ENCODE assay signal across 19 mouse cellular contexts in genomic region chr5:135909646-135910045, GRCm38 (mm10). TPM values are rescaled to one million over a fixed set of nuclear protein-coding genes. Genes with fewer than 3 reads are reported as not detected.
DNase-seq lines count a peak whose midpoint lies in the region; ATAC-seq and TF ChIP-seq lines count a peak whose summit lies in the region.
"Had no signal": no experiment of that assay in that cellular context is flagged by ENCODE, and none has a peak within 500 bp of the region (broad histone marks: within the 10 kb centered on the region; RNA-seq: fewer than 3 reads in every experiment).

No protein-coding gene starts in this region.

- H3K79me2 ChIP-seq in myocyte (ENCODE audit: control insufficient read depth, insufficient read depth), result peaks cover 79% of the 10 kb centered on the region

- H3K4me2 ChIP-seq in midbrain, embryonic 16.5 days (ENCODE audit: low read length), result no peak overlapping the region
- H3K4me2 ChIP-seq in myocyte (ENCODE audit: low read depth), result no peak overlapping the region
- H3K4me2 ChIP-seq: embryonic facial prominence, embryonic 12.5 days; forebrain, embryonic 15.5 days; heart, embryonic 13.5 days; hindbrain, embryonic 13.5 days; intestine, embryonic 15.5 days had no signal

- no peaks in the 10 kb centered on the region for H3K27me3 ChIP-seq in midbrain, embryonic 10.5 days (ENCODE audit: low read depth, poor library complexity, severe bottlenecking)
- H3K27me3 ChIP-seq in midbrain, embryonic 16.5 days (ENCODE audit: control insufficient read depth, insufficient read depth, low read depth, low read length), result no peaks in the 10 kb centered on the region
- H3K27me3 ChIP-seq in myocyte (ENCODE audit: control insufficient read depth, insufficient read depth, insufficient read length), result no peaks in the 10 kb centered on the region
- H3K27me3 ChIP-seq: embryonic facial prominence, embryonic 12.5 days; forebrain, embryonic 15.5 days; heart, embryonic 13.5 days; hindbrain, embryonic 13.5 days; intestine, embryonic 15.5 days had no signal

- peaks cover 9% of the 10 kb centered on the region for H3K4me1 ChIP-seq in midbrain, embryonic 10.5 days
- H3K4me1 ChIP-seq in midbrain, embryonic 16.5 days (ENCODE audit: control insufficient read depth, insufficient read depth, low read length), result no peaks in the 10 kb centered on the region

- intact Hi-C loops in gastrocnemius, adult 2 months (cut with DNase I), result no loop called here

- no peak for TF ChIP-seq POLR2A in myocyte (IDR thresholded peaks at IDR 0.05; ENCODE audit: insufficient read length, low read depth)

- H3K36me3 ChIP-seq in midbrain, embryonic 10.5 days, result peaks cover 91% of the 10 kb centered on the region
- H3K36me3 ChIP-seq in midbrain, embryonic 16.5 days (ENCODE audit: control insufficient read depth, insufficient read depth, low read length), result peaks cover 27% of the 10 kb centered on the region
- peaks cover 38% of the 10 kb centered on the region for H3K36me3 ChIP-seq in myocyte (ENCODE audit: control insufficient read depth, insufficient read depth)

- peak overlapping the region; percentile 96 for H3K27ac ChIP-seq in gastrocnemius, adult 2 months
- peak overlapping the region; percentile 76; the same call in 1 of the 2 replicates for H3K27ac ChIP-seq in layer of hippocampus, adult 2 months
- 0 out of 2 replicates have a peak overlapping the region, but pooled peaks have one; percentile 3 for H3K27ac ChIP-seq in midbrain, embryonic 10.5 days (replicated peaks)
- no peak overlapping the region for H3K27ac ChIP-seq in midbrain, embryonic 16.5 days (ENCODE audit: low read length)
- H3K27ac ChIP-seq: embryonic facial prominence, embryonic 12.5 days; forebrain, embryonic 15.5 days; heart, embryonic 13.5 days; hindbrain, embryonic 13.5 days; intestine, embryonic 15.5 days; stomach, postnatal 0 days had no signal

- H3K9ac ChIP-seq in midbrain, embryonic 16.5 days (ENCODE audit: low read depth, low read length), result no peak overlapping the region
- H3K9ac ChIP-seq: embryonic facial prominence, embryonic 12.5 days; heart, embryonic 13.5 days; hindbrain, embryonic 13.5 days; intestine, embryonic 15.5 days had no signal

- DNase-seq in gastrocnemius, adult 2 months, result peak; percentile 55
- no peak for DNase-seq in gastrocnemius, postnatal 4 days (ENCODE audit: low spot score in 2 of 2)
- no peak for DNase-seq in layer of hippocampus, adult 2 months (ENCODE audit: low spot score in 2 of 2)
- no peak for DNase-seq in layer of hippocampus, adult 8-10 months (ENCODE audit: low spot score in 2 of 2)
- no peak for DNase-seq in midbrain, embryonic 10.5 days (ENCODE audit: low spot score)
- DNase-seq in embryo, embryonic 10 days (ENCODE audit: low spot score), result no peak
- DNase-seq: B cell, adult 2 months; kidney, postnatal 4 days; layer of hippocampus, postnatal 36 days; left cerebral cortex, postnatal 4 days had no signal

- H3K9me3 ChIP-seq in midbrain, embryonic 10.5 days (replicated peaks), result no peaks in the 10 kb centered on the region
- no peaks in the 10 kb centered on the region for H3K9me3 ChIP-seq in midbrain, embryonic 16.5 days (replicated peaks; ENCODE audit: control insufficient read depth, low read length, poor library complexity, severe bottlenecking)
- H3K9me3 ChIP-seq: embryonic facial prominence, embryonic 12.5 days; forebrain, embryonic 15.5 days; heart, embryonic 13.5 days; hindbrain, embryonic 13.5 days; intestine, embryonic 15.5 days had no signal

- no peak for TF ChIP-seq CTCF in gastrocnemius, adult 2 months (IDR thresholded peaks at IDR 0.05)
- no peak for TF ChIP-seq CTCF in layer of hippocampus, adult 2 months (conservative IDR thresholded peaks at IDR 0.05)

- H3ac ChIP-seq in myocyte (ENCODE audit: control insufficient read depth, insufficient read length), result no peak overlapping the region

- 86% methylated on average over 10 of the region's 10 CpGs for WGBS in midbrain, embryonic 10.5 days
- 85% methylated on average over 10 of the region's 10 CpGs for WGBS in midbrain, embryonic 16.5 days

- no peak overlapping the region; the same call in 1 of the 2 replicates for H3K4me3 ChIP-seq in gastrocnemius, adult 2 months
- no peak overlapping the region for H3K4me3 ChIP-seq in layer of hippocampus, adult 2 months
- H3K4me3 ChIP-seq in midbrain, embryonic 10.5 days, result no peak overlapping the region
- no peak overlapping the region for H3K4me3 ChIP-seq in midbrain, embryonic 16.5 days (ENCODE audit: low read depth, low read length)
- no peak overlapping the region for H3K4me3 ChIP-seq in myocyte
- H3K4me3 ChIP-seq: embryonic facial prominence, embryonic 12.5 days; forebrain, embryonic 15.5 days; heart, embryonic 13.5 days; hindbrain, embryonic 13.5 days; intestine, embryonic 15.5 days had no signal

- ATAC-seq in midbrain, embryonic 16.5 days, result no peak
- ATAC-seq: activated CD4-positive, CD25-positive, alpha-beta regulatory T cell, adult 4 months; forebrain, embryonic 15.5 days; intestine, embryonic 15.5 days had no signal

TF ChIP-seq in myocyte, 11 proteins besides CTCF, POLR2A, EP300 and RAD21:
- TF ChIP-seq TCF3 (IDR thresholded peaks at IDR 0.05; ENCODE audit: insufficient read length, low read depth), result no peak
- TF ChIP-seq POLR2AphosphoS2 (IDR thresholded peaks at IDR 0.05; ENCODE audit: insufficient read length, low read depth), result peak; percentile 44

RNA-seq across cellular contexts. Expression of gene Hspb1, which starts 21.9 kb away (rescaled TPM):
- total RNA-seq in gastrocnemius, adult 2 months (2021), result 100 to 1,000 TPM; 253 to 325 TPM
- total RNA-seq in gastrocnemius, postnatal 4 days (2021), result 100 to 1,000 TPM; 499 to 513 TPM
- 10 to 100 TPM; 15.4 to 16.8 TPM for total RNA-seq in layer of hippocampus, adult 2 months (2021)
- 10 to 100 TPM; 17.8 to 30.2 (median 23.0) TPM for total RNA-seq in layer of hippocampus, adult 8-10 months (2022)
- 7.8 and 8.5 TPM in 2 replicates for polyA plus RNA-seq in midbrain, embryonic 10.5 days (2016; fragmentation: Nextera tagmentation; extraction: Ambion mirVana)
- 9.6 and 10.1 TPM in 2 replicates for polyA plus RNA-seq in midbrain, embryonic 16.5 days (2015; fragmentation: Nextera tagmentation; extraction: Ambion mirVana)
- polyA plus RNA-seq in myocyte (2012; fragmentation: generic; extraction: Trizol), result 622 TPM
- polyA plus RNA-seq: activated CD4-positive, CD25-positive, alpha-beta regulatory T cell, adult 4 months had no signal

RNA-seq across cellular contexts. Expression of gene Ywhag, which starts 24.8 kb away (rescaled TPM):
- total RNA-seq in gastrocnemius, adult 2 months (2021), result 100 to 1,000 TPM; 289 to 303 TPM
- 100 to 1,000 TPM; 340 to 349 TPM for total RNA-seq in gastrocnemius, postnatal 4 days (2021)
- total RNA-seq in layer of hippocampus, adult 2 months (2021), result 1,000 to 10,000 TPM; 1,218 to 1,292 TPM
- 1,000 to 10,000 TPM; 1,040 to 1,170 (median 1,116) TPM for total RNA-seq in layer of hippocampus, adult 8-10 months (2022)
- polyA plus RNA-seq in midbrain, embryonic 10.5 days (2016; fragmentation: Nextera tagmentation; extraction: Ambion mirVana), result 270 and 311 TPM in 2 replicates
- polyA plus RNA-seq in midbrain, embryonic 16.5 days (2015; fragmentation: Nextera tagmentation; extraction: Ambion mirVana), result 1,035 and 1,054 TPM in 2 replicates
- polyA plus RNA-seq in myocyte (2012; fragmentation: generic; extraction: Trizol), result 244 TPM

Comparison
In these comparisons a context has a peak if more than half of its experiments do, and no peak if none do; other contexts are left out.
1. RNA of gene Hspb1, which starts 21.9 kb away (total RNA-seq): 499 to 513 TPM in gastrocnemius, postnatal 4 days and 253 to 325 TPM in gastrocnemius, adult 2 months; 17.8 to 30.2 TPM in layer of hippocampus, adult 8-10 months and 15.4 to 16.8 TPM in layer of hippocampus, adult 2 months; every median in the first group is over 4 times any median in the second.